Mouse (Mus musculus): ENCODE measurements around the gene B4galnt1. TPM values are rescaled to one million over a fixed set of nuclear protein-coding genes. Genes with fewer than 3 reads are reported as not detected.

Gene B4galnt1
- polyA plus RNA-seq, 1 experiment from 2014 or later, result 27.7 TPM

GRCm38 (mm10) chr10:127137896-127138295 lies 27.1 kb upstream of the B4galnt1 start:
- Histone ChIP-seq H3K9ac (replicated peaks; ENCODE audit: low read depth, low read length) (no peak overlapping the region), H3K27me3 (ENCODE audit: control insufficient read depth, insufficient read depth, low read length) (no peaks in the 10 kb centered on the region), H3K27ac (ENCODE audit: low read length) (no peak overlapping the region), H3K4me2 (replicated peaks; ENCODE audit: low read depth, low read length) (no peak overlapping the region), H3K36me3 (ENCODE audit: control insufficient read depth, insufficient read depth, low read length) (no peaks in the 10 kb centered on the region), H3K4me1 (ENCODE audit: control insufficient read depth, insufficient read depth, low read length) (no peaks in the 10 kb centered on the region), H3K9me3 (ENCODE audit: control insufficient read depth, low read depth, low read length) (no peaks in the 10 kb centered on the region), H3K4me3 (ENCODE audit: low read depth, low read length) (no peak overlapping the region)
- 71% methylated on average over 3 of the region's 3 CpGs for WGBS
- no peak for ATAC-seq (ENCODE audit: insufficient number of reproducible peaks, insufficient read depth, low FRiP score, low read depth)

DNA sequence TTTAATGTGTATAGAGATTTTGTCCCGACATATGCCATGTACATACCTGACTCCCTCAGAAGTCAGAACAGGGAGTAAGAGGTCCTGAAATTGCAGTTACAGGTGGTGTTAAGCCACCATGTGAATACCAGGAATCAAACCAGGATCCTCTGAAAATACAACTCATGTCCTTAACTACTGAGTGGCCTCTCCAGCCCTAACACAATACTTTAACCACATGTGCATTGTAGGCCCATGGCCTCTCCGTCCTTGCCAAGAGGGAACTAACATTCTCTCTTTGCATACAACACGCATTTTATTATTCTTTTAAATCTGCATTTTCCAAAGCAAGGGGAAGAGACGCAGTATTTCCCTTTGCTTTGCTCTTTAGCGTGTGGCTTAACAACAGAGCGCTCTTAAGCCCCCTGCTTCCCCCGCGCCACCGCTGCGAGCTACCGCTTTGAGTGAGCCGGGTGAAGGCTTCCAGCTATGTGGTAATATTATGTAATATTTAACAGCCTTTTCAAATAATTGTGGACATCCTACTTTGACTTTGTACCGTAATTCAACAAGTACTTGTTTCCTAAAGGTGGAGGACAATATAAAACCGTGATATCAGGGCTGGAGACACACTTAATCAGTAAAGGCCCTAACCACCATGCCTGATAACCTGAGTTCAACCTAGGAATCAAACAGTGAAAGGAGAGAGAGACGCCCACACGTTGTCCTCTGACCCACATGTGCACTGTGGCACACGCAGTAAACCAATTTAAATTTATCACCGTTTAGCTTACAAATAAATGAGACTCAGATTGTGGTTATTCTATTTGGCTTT lies 26.5 kb upstream of the B4galnt1 start:
- 0 out of 2 replicates have a peak, but pooled peaks have one; percentile 38 for ATAC-seq (ENCODE audit: insufficient number of reproducible peaks, insufficient read depth, low FRiP score, low read depth)
- Histone ChIP-seq H3K9me3 (ENCODE audit: control insufficient read depth, low read depth, low read length) (no peaks in the 10 kb centered on the region), H3K4me1 (ENCODE audit: control insufficient read depth, insufficient read depth, low read length) (no peaks in the 10 kb centered on the region), H3K27ac (ENCODE audit: low read length) (peak overlapping the region; percentile 33; the same call in 1 of the 2 replicates), H3K4me3 (ENCODE audit: low read depth, low read length) (no peak overlapping the region), H3K4me2 (replicated peaks; ENCODE audit: low read depth, low read length) (no peak overlapping the region), H3K9ac (replicated peaks; ENCODE audit: low read depth, low read length) (no peak overlapping the region), H3K36me3 (ENCODE audit: control insufficient read depth, insufficient read depth, low read length) (no peaks in the 10 kb centered on the region), H3K27me3 (ENCODE audit: control insufficient read depth, insufficient read depth, low read length) (no peaks in the 10 kb centered on the region)
- 75% methylated on average over 18 of the region's 18 CpGs for WGBS

DNA sequence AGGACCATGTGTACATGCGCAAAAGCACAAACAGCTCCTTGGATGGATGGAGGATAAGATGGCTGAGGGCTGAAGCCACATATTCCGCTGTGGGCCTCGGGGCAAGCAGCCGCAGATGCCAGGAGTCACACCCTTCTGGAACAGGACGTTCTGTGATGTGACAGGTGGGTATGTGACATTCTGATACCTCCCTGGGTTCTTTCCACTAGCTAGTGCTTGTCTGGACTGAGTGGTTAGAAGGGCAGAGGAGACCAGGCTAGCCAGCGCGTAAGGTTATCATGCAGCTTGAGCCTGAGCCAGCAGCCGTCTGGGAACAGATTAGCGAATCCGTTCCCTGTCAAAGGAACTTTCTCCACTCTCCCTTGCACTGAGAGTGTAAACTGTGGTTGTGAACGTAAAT lies 24.1 kb upstream of the B4galnt1 start:
- H3K4me2 ChIP-seq (replicated peaks; ENCODE audit: low read depth, low read length), result no peak overlapping the region
- no peak overlapping the region for H3K27ac ChIP-seq (ENCODE audit: low read length)
- no peaks in the 10 kb centered on the region for H3K36me3 ChIP-seq (ENCODE audit: control insufficient read depth, insufficient read depth, low read length)
- no peaks in the 10 kb centered on the region for H3K9me3 ChIP-seq (ENCODE audit: control insufficient read depth, low read depth, low read length)
- H3K4me3 ChIP-seq (ENCODE audit: low read depth, low read length), result no peak overlapping the region
- H3K9ac ChIP-seq (replicated peaks; ENCODE audit: low read depth, low read length), result no peak overlapping the region
- WGBS, result 79% methylated on average over 11 of the region's 11 CpGs
- H3K4me1 ChIP-seq (ENCODE audit: control insufficient read depth, insufficient read depth, low read length), result no peaks in the 10 kb centered on the region
- no peak for ATAC-seq (ENCODE audit: insufficient number of reproducible peaks, insufficient read depth, low FRiP score, low read depth)
- no peaks in the 10 kb centered on the region for H3K27me3 ChIP-seq (ENCODE audit: control insufficient read depth, insufficient read depth, low read length)

DNA sequence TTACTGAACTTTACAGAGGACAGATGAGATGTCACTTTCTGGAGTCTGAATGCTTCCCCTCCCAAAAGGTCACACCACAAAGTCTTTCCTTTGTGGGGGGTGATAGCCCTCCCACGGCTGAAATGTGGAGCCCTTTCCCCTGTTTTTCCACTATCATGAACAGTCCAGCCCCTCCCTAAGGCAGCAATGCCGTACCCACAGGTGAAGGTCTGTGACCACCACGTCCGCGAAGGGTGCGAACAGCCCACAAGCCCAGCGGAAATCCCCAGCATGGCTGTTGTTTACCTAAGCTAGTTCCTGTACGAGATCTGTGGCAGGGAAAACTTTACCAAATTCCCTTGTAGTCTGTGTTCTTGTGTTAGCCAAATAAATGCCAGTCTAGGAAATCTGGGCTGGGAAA lies 23.5 kb upstream of the B4galnt1 start:
- H3K27ac ChIP-seq (ENCODE audit: low read length), result no peak overlapping the region
- H3K9ac ChIP-seq (replicated peaks; ENCODE audit: low read depth, low read length), result no peak overlapping the region
- no peaks in the 10 kb centered on the region for H3K9me3 ChIP-seq (ENCODE audit: control insufficient read depth, low read depth, low read length)
- WGBS, result 53% methylated on average over 8 of the region's 8 CpGs
- no peaks in the 10 kb centered on the region for H3K27me3 ChIP-seq (ENCODE audit: control insufficient read depth, insufficient read depth, low read length)
- no peak overlapping the region for H3K4me3 ChIP-seq (ENCODE audit: low read depth, low read length)
- ATAC-seq (ENCODE audit: insufficient number of reproducible peaks, insufficient read depth, low FRiP score, low read depth), result no peak
- no peaks in the 10 kb centered on the region for H3K4me1 ChIP-seq (ENCODE audit: control insufficient read depth, insufficient read depth, low read length)
- H3K4me2 ChIP-seq (replicated peaks; ENCODE audit: low read depth, low read length), result no peak overlapping the region
- no peaks in the 10 kb centered on the region for H3K36me3 ChIP-seq (ENCODE audit: control insufficient read depth, insufficient read depth, low read length)

DNA sequence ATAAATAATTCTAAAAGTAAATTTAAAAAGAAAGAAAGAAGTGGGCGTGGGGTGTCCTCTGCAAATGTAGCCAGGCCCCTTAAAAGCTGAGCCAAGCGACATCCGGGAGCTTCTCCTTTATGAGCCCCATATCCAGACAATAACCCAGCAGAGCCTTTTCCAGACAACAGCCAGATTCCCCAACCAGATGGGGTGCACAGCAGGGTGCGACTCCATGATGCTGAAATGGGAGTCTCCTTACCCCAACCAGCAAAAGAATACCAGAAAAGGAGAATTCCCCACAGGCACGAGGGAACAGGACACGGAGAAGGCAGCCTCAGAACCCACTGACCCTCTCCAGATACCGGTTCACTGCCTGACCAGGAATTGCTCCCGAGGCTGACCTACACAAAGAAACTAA lies 21.8 kb upstream of the B4galnt1 start:
- whole genome bisulfite sequencing, result 89% methylated on average over 8 of the region's 8 CpGs

GRCm38 (mm10) chr10:127144536-127144935 lies 20.5 kb upstream of the B4galnt1 start:
- Histone ChIP-seq H3K36me3 (ENCODE audit: control insufficient read depth, insufficient read depth, low read length) (no peaks in the 10 kb centered on the region), H3K4me3 (ENCODE audit: low read depth, low read length) (no peak overlapping the region), H3K4me2 (replicated peaks; ENCODE audit: low read depth, low read length) (no peak overlapping the region), H3K4me1 (ENCODE audit: control insufficient read depth, insufficient read depth, low read length) (no peaks in the 10 kb centered on the region), H3K27ac (ENCODE audit: low read length) (no peak overlapping the region), H3K27me3 (ENCODE audit: control insufficient read depth, insufficient read depth, low read length) (no peaks in the 10 kb centered on the region), H3K9me3 (ENCODE audit: control insufficient read depth, low read depth, low read length) (no peaks in the 10 kb centered on the region), H3K9ac (replicated peaks; ENCODE audit: low read depth, low read length) (no peak overlapping the region)
- 85% methylated on average over 7 of the region's 7 CpGs for WGBS
- no peak for ATAC-seq (ENCODE audit: insufficient number of reproducible peaks, insufficient read depth, low FRiP score, low read depth)

More for the DNA sequence above, 21.8 kb upstream of the B4galnt1 start:
- Histone ChIP-seq H3K27me3 (ENCODE audit: control insufficient read depth, insufficient read depth, low read length) (no peaks in the 10 kb centered on the region), H3K4me3 (ENCODE audit: low read depth, low read length) (no peak overlapping the region), H3K9me3 (ENCODE audit: control insufficient read depth, low read depth, low read length) (no peaks in the 10 kb centered on the region), H3K36me3 (ENCODE audit: control insufficient read depth, insufficient read depth, low read length) (no peaks in the 10 kb centered on the region), H3K27ac (ENCODE audit: low read length) (no peak overlapping the region), H3K4me1 (ENCODE audit: control insufficient read depth, insufficient read depth, low read length) (no peaks in the 10 kb centered on the region), H3K4me2 (replicated peaks; ENCODE audit: low read depth, low read length) (no peak overlapping the region), H3K9ac (replicated peaks; ENCODE audit: low read depth, low read length) (no peak overlapping the region)
- no peak for ATAC-seq (ENCODE audit: insufficient number of reproducible peaks, insufficient read depth, low FRiP score, low read depth)

- no peak overlapping the region for H3K4me3 ChIP-seq (ENCODE audit: low read depth, low read length)
- no peak for ATAC-seq (ENCODE audit: insufficient number of reproducible peaks, insufficient read depth, low FRiP score, low read depth)
- no peaks in the 10 kb centered on the region for H3K36me3 ChIP-seq (ENCODE audit: control insufficient read depth, insufficient read depth, low read length)
- no peak overlapping the region for H3K4me2 ChIP-seq (replicated peaks; ENCODE audit: low read depth, low read length)
- no peak overlapping the region for H3K27ac ChIP-seq (ENCODE audit: low read length)
- 81% methylated on average over 5 of the region's 5 CpGs for WGBS
- no peaks in the 10 kb centered on the region for H3K9me3 ChIP-seq (ENCODE audit: control insufficient read depth, low read depth, low read length)
- H3K9ac ChIP-seq (replicated peaks; ENCODE audit: low read depth, low read length), result no peak overlapping the region
- H3K27me3 ChIP-seq (ENCODE audit: control insufficient read depth, insufficient read depth, low read length), result no peaks in the 10 kb centered on the region
- no peaks in the 10 kb centered on the region for H3K4me1 ChIP-seq (ENCODE audit: control insufficient read depth, insufficient read depth, low read length)
Measured at GRCm38 (mm10) chr10:127145303-127145702, 19.7 kb upstream of the B4galnt1 start.

- no peaks in the 10 kb centered on the region for H3K9me3 ChIP-seq (ENCODE audit: control insufficient read depth, low read depth, low read length)
- 80% methylated on average over 6 of the region's 6 CpGs for WGBS
- H3K27ac ChIP-seq (ENCODE audit: low read length), result no peak overlapping the region
- H3K4me3 ChIP-seq (ENCODE audit: low read depth, low read length), result no peak overlapping the region
- H3K9ac ChIP-seq (replicated peaks; ENCODE audit: low read depth, low read length), result no peak overlapping the region
- no peaks in the 10 kb centered on the region for H3K36me3 ChIP-seq (ENCODE audit: control insufficient read depth, insufficient read depth, low read length)
- no peak overlapping the region for H3K4me2 ChIP-seq (replicated peaks; ENCODE audit: low read depth, low read length)
- H3K4me1 ChIP-seq (ENCODE audit: control insufficient read depth, insufficient read depth, low read length), result no peaks in the 10 kb centered on the region
- ATAC-seq (ENCODE audit: insufficient number of reproducible peaks, insufficient read depth, low FRiP score, low read depth), result no peak
- no peaks in the 10 kb centered on the region for H3K27me3 ChIP-seq (ENCODE audit: control insufficient read depth, insufficient read depth, low read length)
Measured at GRCm38 (mm10) chr10:127147135-127147534, 17.9 kb upstream of the B4galnt1 start.

GRCm38 (mm10) chr10:127150471-127150872 lies 14.6 kb upstream of the B4galnt1 start:
- Histone ChIP-seq H3K4me2 (replicated peaks; ENCODE audit: low read depth, low read length) (no peak overlapping the region), H3K4me1 (ENCODE audit: control insufficient read depth, insufficient read depth, low read length) (no peaks in the 10 kb centered on the region), H3K27ac (ENCODE audit: low read length) (no peak overlapping the region), H3K9me3 (ENCODE audit: control insufficient read depth, low read depth, low read length) (no peaks in the 10 kb centered on the region), H3K4me3 (ENCODE audit: low read depth, low read length) (no peak overlapping the region), H3K27me3 (ENCODE audit: control insufficient read depth, insufficient read depth, low read length) (no peaks in the 10 kb centered on the region), H3K36me3 (ENCODE audit: control insufficient read depth, insufficient read depth, low read length) (no peaks in the 10 kb centered on the region), H3K9ac (replicated peaks; ENCODE audit: low read depth, low read length) (no peak overlapping the region)
- ATAC-seq (ENCODE audit: insufficient number of reproducible peaks, insufficient read depth, low FRiP score, low read depth), result no peak
- 78% methylated on average over 4 of the region's 4 CpGs for WGBS

All from stomach, embryonic 14.5 days (tissue).